Mouse (Mus musculus) liver, embryonic 14.5 days (tissue): ENCODE data around the gene Gm37240.

ENCODE experiments used
- CTCF ChIP-seq: IDR thresholded peaks from 2 replicates; pipeline ENCODE4 v1.5.1; 2016; ENCODE audit warnings: antibody characterized with exemption, low read depth, control low read depth
- EP300 ChIP-seq: IDR thresholded peaks from 2 replicates; pipeline ENCODE4 v1.6.1; 2016; ENCODE audit warnings: antibody characterized with exemption, low read depth

- TF ChIP-seq EP300 (no peak), CTCF (no peak)
These were observed 508.5 kb downstream of the Gm37240 start for GRCm38 (mm10) chr3:85378703-85379395.
